Mouse (Mus musculus) megakaryocyte, embryonic 14.5 days (primary cell): Measurements from ENCODE around the gene Dntt. TPM values are rescaled to one million over a fixed set of nuclear protein-coding genes. Genes with fewer than 3 reads are reported as not detected.

Experiments used
- H3K27me3 ChIP-seq: replicated peaks from 2 replicates; pipeline ENCODE3; 2012; ENCODE audit warnings: inconsistent platforms
- H3K36me3 ChIP-seq: replicated peaks from 2 replicates; pipeline ENCODE3; 2012; ENCODE audit warnings: low read length, inconsistent platforms, mixed read lengths
- H3K4me1 ChIP-seq: 2 replicates; pipeline ENCODE4 v1.6.1; 2012; ENCODE audit warnings: inconsistent platforms
- H3K4me3 ChIP-seq: replicated peaks from 2 replicates; pipeline ENCODE3; 2012; ENCODE audit warnings: moderate library complexity, mild to moderate bottlenecking, inconsistent platforms
- H3K9me3 ChIP-seq: 2 replicates; pipeline ENCODE4 v1.6.1; 2012; ENCODE audit warnings: inconsistent platforms
- FLI1 ChIP-seq: IDR thresholded peaks from 2 replicates; pipeline ENCODE4 v1.6.1; 2012; ENCODE audit warnings: low read length, inconsistent platforms, mixed read lengths
- GATA1 ChIP-seq: IDR thresholded peaks from 3 replicates; pipeline ENCODE4 v1.6.1; 2012; ENCODE audit warnings: mixed read lengths, low read length, inconsistent platforms, borderline replicate concordance
- polyA plus RNA-seq: library from polyadenylated mRNA; stranded (reverse); fragments of >175 nt; gene quantifications from 2 replicates; pipeline ENCODE4 v1.2.3, GENCODE M21; 2012; ENCODE audit warnings: low replicate concordance; ENCODE audit not compliant: insufficient read depth

Dntt gene
- polyA plus RNA-seq, 1 experiment = not detected

- H3K4me1 ChIP-seq = no peaks in the 10 kb centered on the region; the same call in 1 of the 2 replicates
- peaks cover 5% of the 10 kb centered on the region for H3K9me3 ChIP-seq
- no peak overlapping the region for H3K4me3 ChIP-seq
- H3K36me3 ChIP-seq = no peaks in the 10 kb centered on the region
- H3K27me3 ChIP-seq = peaks cover 14% of the 10 kb centered on the region
- TF ChIP-seq GATA1 (no peak), FLI1 (no peak)
Measured at GRCm38 (mm10) chr19:41007733-41008132, 21.3 kb upstream of the Dntt start.

- Histone ChIP-seq H3K27me3 (peaks cover 19% of the 10 kb centered on the region), H3K9me3 (no peaks in the 10 kb centered on the region; the same call in 1 of the 2 replicates), H3K4me3 (no peak overlapping the region), H3K36me3 (no peaks in the 10 kb centered on the region), H3K4me1 (peaks cover 6% of the 10 kb centered on the region; the same call in 1 of the 2 replicates)
- no peak for TF ChIP-seq FLI1
- TF ChIP-seq GATA1 = no peak
Measured at GRCm38 (mm10) chr19:41008674-41009395, 20.2 kb upstream of the Dntt start.

- Histone ChIP-seq H3K27me3 (peaks cover 26% of the 10 kb centered on the region), H3K4me3 (no peak overlapping the region), H3K4me1 (peaks cover 12% of the 10 kb centered on the region), H3K9me3 (no peaks in the 10 kb centered on the region; the same call in 1 of the 2 replicates), H3K36me3 (no peaks in the 10 kb centered on the region)
- no peak for TF ChIP-seq FLI1
Measured at GRCm38 (mm10) chr19:41011676-41012075, 17.4 kb upstream of the Dntt start.

- no peak for TF ChIP-seq FLI1
- no peak for TF ChIP-seq GATA1
- Histone ChIP-seq H3K36me3 (no peaks in the 10 kb centered on the region), H3K4me1 (peaks cover 12% of the 10 kb centered on the region), H3K27me3 (peaks cover 35% of the 10 kb centered on the region), H3K4me3 (no peak overlapping the region), H3K9me3 (no peaks in the 10 kb centered on the region; the same call in 1 of the 2 replicates)
Measured at GRCm38 (mm10) chr19:41013591-41013990, 15.5 kb upstream of the Dntt start.

GRCm38 (mm10) chr19:41014003-41014402 is 15.1 kb upstream of the Dntt start:
- Histone ChIP-seq H3K4me1 (peaks cover 12% of the 10 kb centered on the region), H3K9me3 (no peaks in the 10 kb centered on the region; the same call in 1 of the 2 replicates), H3K4me3 (no peak overlapping the region), H3K27me3 (peaks cover 38% of the 10 kb centered on the region), H3K36me3 (no peaks in the 10 kb centered on the region)
- TF ChIP-seq FLI1 = no peak
- no peak for TF ChIP-seq GATA1

GRCm38 (mm10) chr19:41015951-41016716 is 12.9 kb upstream of the Dntt start:
- no peaks in the 10 kb centered on the region for H3K36me3 ChIP-seq
- H3K9me3 ChIP-seq = no peaks in the 10 kb centered on the region
- H3K4me1 ChIP-seq = peaks cover 12% of the 10 kb centered on the region
- TF ChIP-seq GATA1 (no peak), FLI1 (no peak)
- peak overlapping the region; percentile 90 for H3K4me3 ChIP-seq
- H3K27me3 ChIP-seq = peaks cover 44% of the 10 kb centered on the region

- Histone ChIP-seq H3K9me3 (no peaks in the 10 kb centered on the region), H3K36me3 (no peaks in the 10 kb centered on the region), H3K27me3 (peaks cover 55% of the 10 kb centered on the region), H3K4me1 (peaks cover 11% of the 10 kb centered on the region), H3K4me3 (no peak overlapping the region)
- TF ChIP-seq GATA1 (no peak), FLI1 (no peak)
Measured at GRCm38 (mm10) chr19:41019164-41019675, 9.9 kb upstream of the Dntt start.

- TF ChIP-seq FLI1 = no peak
- TF ChIP-seq GATA1 = no peak
- no peaks in the 10 kb centered on the region for H3K36me3 ChIP-seq
Measured at GRCm38 (mm10) chr19:41020537-41020936, 8.5 kb upstream of the Dntt start.

GRCm38 (mm10) chr19:41022244-41022643 is 6.8 kb upstream of the Dntt start:
- Histone ChIP-seq H3K27me3 (peaks cover 51% of the 10 kb centered on the region), H3K4me3 (no peak overlapping the region), H3K9me3 (no peaks in the 10 kb centered on the region), H3K36me3 (no peaks in the 10 kb centered on the region), H3K4me1 (peaks cover 6% of the 10 kb centered on the region)
- no peak for TF ChIP-seq GATA1
- no peak for TF ChIP-seq FLI1

More at GRCm38 (mm10) chr19:41020537-41020936, 8.5 kb upstream of the Dntt start:
- H3K9me3 ChIP-seq = no peaks in the 10 kb centered on the region
- peaks cover 11% of the 10 kb centered on the region for H3K4me1 ChIP-seq
- peaks cover 54% of the 10 kb centered on the region for H3K27me3 ChIP-seq
- H3K4me3 ChIP-seq = no peak overlapping the region

- Histone ChIP-seq H3K27me3 (peaks cover 40% of the 10 kb centered on the region), H3K4me1 (peaks cover 14% of the 10 kb centered on the region), H3K4me3 (no peak overlapping the region), H3K9me3 (no peaks in the 10 kb centered on the region), H3K36me3 (no peaks in the 10 kb centered on the region)
- no peak for TF ChIP-seq GATA1
- TF ChIP-seq FLI1 = no peak
Measured at GRCm38 (mm10) chr19:41026551-41026950, 2.5 kb upstream of the Dntt start.
